Mouse (Mus musculus): ENCODE data around the gene Tchhl1. TPM values are rescaled to one million over a fixed set of nuclear protein-coding genes. Genes with fewer than 3 reads are reported as not detected.
"Not testable (repeated sequence)": the region's sequence is repeated elsewhere in the genome, so short reads cannot be mapped to it uniquely, and the experiment has no call there.

Gene Tchhl1
- polyA plus RNA-seq, 1 experiment from 2014 or later = not detected

- Histone ChIP-seq H3K27ac (ENCODE audit: low read depth, low read length) (no peak overlapping the region), H3K36me3 (ENCODE audit: control insufficient read depth, insufficient read depth, low read length) (no peaks in the 10 kb centered on the region), H3K4me3 (ENCODE audit: low read depth, low read length) (no peak overlapping the region), H3K27me3 (ENCODE audit: control insufficient read depth, insufficient read depth, low read length) (no peaks in the 10 kb centered on the region), H3K4me2 (no peak overlapping the region), H3K9me3 (ENCODE audit: control insufficient read depth, low read length) (no peaks in the 10 kb centered on the region), H3K4me1 (ENCODE audit: control insufficient read depth, insufficient read depth, low read length) (no peaks in the 10 kb centered on the region), H3K9ac (ENCODE audit: low read length) (no peak overlapping the region)
- WGBS = 4% methylated on average over 4 of the region's 4 CpGs
- DNase-seq (ENCODE audit: low spot score, missing footprints) = peak; percentile 96
- peak; percentile 91 for ATAC-seq (ENCODE audit: low FRiP score)
Observed at GRCm38 (mm10) chr3:93493992-93494391, 25.4 kb downstream of the Tchhl1 start.

DNA sequence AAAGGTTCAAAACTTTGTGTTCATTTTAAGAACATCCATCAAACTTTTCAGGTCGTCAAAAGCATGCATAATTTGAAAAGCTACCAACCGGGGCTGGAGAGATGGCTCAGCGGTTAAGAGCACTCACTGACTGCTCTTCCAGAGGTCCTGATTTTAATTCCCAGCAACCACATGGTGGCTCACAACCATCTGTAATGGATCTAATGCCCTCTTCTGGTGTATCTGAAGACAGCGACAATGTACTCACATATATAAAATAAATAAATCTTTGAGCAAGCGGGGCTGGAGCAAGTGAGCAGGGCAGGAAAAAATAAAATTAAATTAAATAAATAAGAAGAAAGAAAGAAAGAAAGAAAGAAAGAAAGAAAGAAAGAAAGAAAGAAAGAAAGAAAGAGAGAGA lies 26.2 kb downstream of the Tchhl1 start:
- 30% methylated on average over 5 of the region's 5 CpGs for WGBS
- H3K9ac ChIP-seq (ENCODE audit: low read length); H3K36me3 ChIP-seq (ENCODE audit: control insufficient read depth, insufficient read depth, low read length); H3K4me2 ChIP-seq; H3K9me3 ChIP-seq (ENCODE audit: control insufficient read depth, low read length); DNase-seq (ENCODE audit: low spot score, missing footprints); H3K4me3 ChIP-seq (ENCODE audit: low read depth, low read length); H3K27me3 ChIP-seq (ENCODE audit: control insufficient read depth, insufficient read depth, low read length); H3K4me1 ChIP-seq (ENCODE audit: control insufficient read depth, insufficient read depth, low read length); H3K27ac ChIP-seq (ENCODE audit: low read depth, low read length); ATAC-seq (ENCODE audit: low FRiP score): not testable (repeated sequence)

- no peaks in the 10 kb centered on the region for H3K36me3 ChIP-seq (ENCODE audit: control insufficient read depth, insufficient read depth, low read length)
- no peak overlapping the region for H3K4me3 ChIP-seq (ENCODE audit: low read depth, low read length)
- 83% methylated on average over 3 of the region's 3 CpGs for WGBS
- H3K9me3 ChIP-seq (ENCODE audit: control insufficient read depth, low read length) = no peaks in the 10 kb centered on the region
- no peak overlapping the region for H3K9ac ChIP-seq (ENCODE audit: low read length)
- no peak for ATAC-seq (ENCODE audit: low FRiP score)
- no peaks in the 10 kb centered on the region for H3K4me1 ChIP-seq (ENCODE audit: control insufficient read depth, insufficient read depth, low read length)
- H3K27me3 ChIP-seq (ENCODE audit: control insufficient read depth, insufficient read depth, low read length) = no peaks in the 10 kb centered on the region
- no peak overlapping the region for H3K27ac ChIP-seq (ENCODE audit: low read depth, low read length)
- DNase-seq (ENCODE audit: low spot score, missing footprints) = no peak
- no peak overlapping the region for H3K4me2 ChIP-seq
Observed at GRCm38 (mm10) chr3:93497131-93497530, 28.6 kb downstream of the Tchhl1 start.

DNA sequence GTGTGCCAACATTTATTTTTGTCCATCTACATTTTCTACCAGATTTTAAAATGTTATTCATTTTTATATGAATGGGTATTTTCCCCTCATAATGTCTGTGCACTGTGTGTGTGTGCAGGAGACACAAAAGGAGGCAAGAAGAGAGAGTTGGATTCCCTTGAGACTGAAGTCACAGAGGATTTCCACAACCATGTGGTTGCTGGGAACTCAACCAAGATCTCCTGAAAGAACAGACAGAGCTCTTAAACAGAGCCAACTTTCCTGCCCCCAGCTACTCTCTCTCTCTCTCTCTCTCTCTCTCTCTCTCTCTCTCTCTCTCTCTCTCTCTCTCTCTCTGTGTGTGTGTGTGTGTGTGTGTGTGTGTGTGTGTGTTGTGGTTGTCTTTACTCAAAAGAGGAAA lies 30.6 kb downstream of the Tchhl1 start:
- no peak for ATAC-seq (ENCODE audit: low FRiP score)
- no peaks in the 10 kb centered on the region for H3K36me3 ChIP-seq (ENCODE audit: control insufficient read depth, insufficient read depth, low read length)

DNA sequence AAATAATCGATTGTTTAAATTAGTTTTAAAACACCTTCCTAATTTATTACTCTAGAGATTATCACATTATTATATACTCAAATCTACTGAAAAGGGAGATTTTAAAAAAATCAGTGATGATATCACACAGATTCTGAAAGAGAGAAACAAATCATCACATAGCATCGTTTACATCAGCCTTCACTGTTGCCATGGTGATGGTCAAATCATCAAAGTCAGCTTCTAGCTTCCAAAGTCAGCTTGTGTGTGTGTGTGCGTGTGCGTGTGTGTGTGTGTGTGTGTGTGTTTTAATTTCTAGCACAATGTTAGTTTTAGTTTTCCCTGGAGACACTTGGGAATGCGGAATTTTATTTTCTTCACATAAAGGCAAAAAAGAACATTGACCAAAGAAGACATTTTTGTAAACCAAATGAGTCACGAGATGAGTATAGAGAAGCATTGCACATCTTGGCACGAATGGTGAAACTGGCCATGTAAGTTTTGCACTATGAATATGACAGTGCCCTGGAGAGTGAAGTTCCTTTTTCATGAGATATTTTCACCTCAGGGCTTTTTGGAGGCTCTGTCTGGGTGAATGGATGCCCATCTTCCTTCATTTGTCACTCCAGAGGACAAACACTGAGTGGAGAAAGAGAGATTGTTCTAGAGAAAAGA lies 36.1 kb downstream of the Tchhl1 start:
- 84% methylated on average over 7 of the region's 7 CpGs for WGBS
- Histone ChIP-seq H3K4me3 (ENCODE audit: low read depth, low read length) (no peak overlapping the region), H3K9me3 (ENCODE audit: control insufficient read depth, low read length) (no peaks in the 10 kb centered on the region; the same call in 1 of the 2 replicates), H3K4me1 (ENCODE audit: control insufficient read depth, insufficient read depth, low read length) (no peaks in the 10 kb centered on the region), H3K36me3 (ENCODE audit: control insufficient read depth, insufficient read depth, low read length) (no peaks in the 10 kb centered on the region), H3K27me3 (ENCODE audit: control insufficient read depth, insufficient read depth, low read length) (no peaks in the 10 kb centered on the region), H3K27ac (ENCODE audit: low read depth, low read length) (no peak overlapping the region), H3K9ac (ENCODE audit: low read length) (no peak overlapping the region), H3K4me2 (no peak overlapping the region)
- DNase-seq (ENCODE audit: low spot score, missing footprints) (no peak), ATAC-seq (ENCODE audit: low FRiP score) (no peak)

More for the DNA sequence above, 30.6 kb downstream of the Tchhl1 start:
- H3K27me3 ChIP-seq (ENCODE audit: control insufficient read depth, insufficient read depth, low read length) = no peaks in the 10 kb centered on the region
- H3K9me3 ChIP-seq (ENCODE audit: control insufficient read depth, low read length) = no peaks in the 10 kb centered on the region; the same call in 1 of the 2 replicates
- no peak overlapping the region for H3K27ac ChIP-seq (ENCODE audit: low read depth, low read length)
- H3K4me3 ChIP-seq (ENCODE audit: low read depth, low read length) = no peak overlapping the region
- no peak overlapping the region for H3K9ac ChIP-seq (ENCODE audit: low read length)
- H3K4me1 ChIP-seq (ENCODE audit: control insufficient read depth, insufficient read depth, low read length) = no peaks in the 10 kb centered on the region
- H3K4me2 ChIP-seq = no peak overlapping the region
- no peak for DNase-seq (ENCODE audit: low spot score, missing footprints)

DNA sequence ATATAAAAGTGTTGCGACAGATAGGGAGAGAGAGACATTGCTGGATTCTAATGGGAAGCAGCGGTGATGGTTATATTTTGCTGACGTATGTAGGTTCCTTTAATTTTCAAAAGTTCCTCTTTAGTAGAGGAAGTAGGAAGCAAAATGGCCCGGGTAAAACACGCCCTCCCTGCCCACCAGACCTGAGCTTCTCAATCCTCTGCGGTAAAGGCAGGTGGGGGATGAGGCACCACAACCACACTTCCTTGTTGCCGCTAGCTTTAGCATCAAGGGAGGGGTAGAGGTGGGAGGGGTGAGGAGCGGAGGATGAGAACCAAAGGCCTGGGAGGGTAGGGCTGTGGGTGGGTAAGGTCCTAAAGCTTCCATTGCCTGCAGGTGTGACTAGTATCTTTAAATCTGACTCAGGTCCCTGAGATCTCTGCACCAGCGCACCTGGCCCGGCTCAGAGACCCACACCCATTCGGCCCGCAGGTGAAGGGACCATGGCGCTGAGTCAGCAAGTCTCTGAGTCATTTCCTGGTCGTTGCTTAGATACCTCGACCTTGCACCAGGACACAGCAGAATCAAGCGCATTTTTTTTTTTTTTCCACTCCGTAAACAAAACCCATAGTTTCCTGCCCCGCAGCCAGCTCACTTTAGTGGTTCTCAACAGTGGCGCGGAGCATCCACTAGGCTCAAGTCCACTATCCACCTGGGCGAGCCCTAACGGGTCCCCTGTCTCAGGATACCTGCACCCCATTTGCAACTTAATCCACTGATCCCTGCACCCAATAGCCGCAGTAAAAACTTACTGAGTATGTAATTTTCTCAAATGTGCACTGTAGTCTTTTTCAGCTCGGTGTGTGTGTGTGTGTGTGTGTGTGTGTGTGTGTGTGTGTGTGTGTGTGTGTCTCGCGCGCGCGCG lies 37.7 kb downstream of the Tchhl1 start:
- no peaks in the 10 kb centered on the region for H3K4me1 ChIP-seq (ENCODE audit: control insufficient read depth, insufficient read depth, low read length)
- no peak overlapping the region for H3K4me3 ChIP-seq (ENCODE audit: low read depth, low read length)
- H3K9ac ChIP-seq (ENCODE audit: low read length) = no peak overlapping the region
- no peaks in the 10 kb centered on the region for H3K27me3 ChIP-seq (ENCODE audit: control insufficient read depth, insufficient read depth, low read length)
- H3K4me2 ChIP-seq = no peak overlapping the region
- no peaks in the 10 kb centered on the region; the same call in 1 of the 2 replicates for H3K9me3 ChIP-seq (ENCODE audit: control insufficient read depth, low read length)
- ATAC-seq (ENCODE audit: low FRiP score) = no peak
- H3K27ac ChIP-seq (ENCODE audit: low read depth, low read length) = no peak overlapping the region
- no peak for DNase-seq (ENCODE audit: low spot score, missing footprints)
- WGBS = 43% methylated on average over 30 of the region's 30 CpGs
- no peaks in the 10 kb centered on the region for H3K36me3 ChIP-seq (ENCODE audit: control insufficient read depth, insufficient read depth, low read length)

- no peaks in the 10 kb centered on the region for H3K27me3 ChIP-seq (ENCODE audit: control insufficient read depth, insufficient read depth, low read length)
- DNase-seq (ENCODE audit: low spot score, missing footprints) (no peak), ATAC-seq (ENCODE audit: low FRiP score) (no peak)
- WGBS = 79% methylated on average over 5 of the region's 5 CpGs
- H3K9ac ChIP-seq (ENCODE audit: low read length) = no peak overlapping the region
- H3K36me3 ChIP-seq (ENCODE audit: control insufficient read depth, insufficient read depth, low read length) = no peaks in the 10 kb centered on the region
- H3K4me2 ChIP-seq = no peak overlapping the region
- no peak overlapping the region for H3K27ac ChIP-seq (ENCODE audit: low read depth, low read length)
- no peaks in the 10 kb centered on the region; the same call in 1 of the 2 replicates for H3K9me3 ChIP-seq (ENCODE audit: control insufficient read depth, low read length)
- no peak overlapping the region for H3K4me3 ChIP-seq (ENCODE audit: low read depth, low read length)
- H3K4me1 ChIP-seq (ENCODE audit: control insufficient read depth, insufficient read depth, low read length) = no peaks in the 10 kb centered on the region
Observed at GRCm38 (mm10) chr3:93506881-93507325, 38.3 kb downstream of the Tchhl1 start.

- ATAC-seq (ENCODE audit: low FRiP score) (no peak), DNase-seq (ENCODE audit: low spot score, missing footprints) (no peak)
- no peak overlapping the region for H3K4me3 ChIP-seq (ENCODE audit: low read depth, low read length)
- no peak overlapping the region for H3K4me2 ChIP-seq
- no peaks in the 10 kb centered on the region for H3K36me3 ChIP-seq (ENCODE audit: control insufficient read depth, insufficient read depth, low read length)
- H3K9ac ChIP-seq (ENCODE audit: low read length) = no peak overlapping the region
- no peaks in the 10 kb centered on the region for H3K27me3 ChIP-seq (ENCODE audit: control insufficient read depth, insufficient read depth, low read length)
- H3K9me3 ChIP-seq (ENCODE audit: control insufficient read depth, low read length) = no peaks in the 10 kb centered on the region
- H3K4me1 ChIP-seq (ENCODE audit: control insufficient read depth, insufficient read depth, low read length) = no peaks in the 10 kb centered on the region
- no peak overlapping the region for H3K27ac ChIP-seq (ENCODE audit: low read depth, low read length)
- 89% methylated on average over 1 of the region's 1 CpGs for WGBS
Observed at GRCm38 (mm10) chr3:93509301-93509700, 40.7 kb downstream of the Tchhl1 start.

DNA sequence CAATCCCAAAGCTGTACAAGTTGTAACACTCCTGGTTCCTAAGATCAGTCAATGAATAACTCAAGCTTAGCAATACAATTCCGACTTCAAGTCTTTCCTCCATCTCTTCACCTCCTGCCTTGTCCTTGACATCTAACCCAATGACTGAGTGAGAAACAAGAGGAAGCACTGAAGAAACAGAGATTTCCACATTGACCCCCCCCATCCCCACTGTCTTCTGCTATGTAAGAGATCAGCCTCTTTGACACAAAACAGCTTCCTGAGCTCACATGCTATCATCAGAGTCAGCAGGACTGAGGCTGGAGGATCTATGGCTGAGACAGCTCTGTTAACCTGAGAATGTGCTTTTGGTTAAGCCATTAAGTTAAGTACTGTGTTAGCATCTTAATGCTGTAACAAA lies 42.5 kb downstream of the Tchhl1 start:
- no peak for ATAC-seq (ENCODE audit: low FRiP score)
- no peak for DNase-seq (ENCODE audit: low spot score, missing footprints)
- Histone ChIP-seq H3K9ac (ENCODE audit: low read length) (no peak overlapping the region), H3K9me3 (ENCODE audit: control insufficient read depth, low read length) (no peaks in the 10 kb centered on the region), H3K27me3 (ENCODE audit: control insufficient read depth, insufficient read depth, low read length) (no peaks in the 10 kb centered on the region), H3K4me1 (ENCODE audit: control insufficient read depth, insufficient read depth, low read length) (no peaks in the 10 kb centered on the region), H3K4me3 (ENCODE audit: low read depth, low read length) (no peak overlapping the region), H3K4me2 (no peak overlapping the region), H3K27ac (ENCODE audit: low read depth, low read length) (no peak overlapping the region), H3K36me3 (ENCODE audit: control insufficient read depth, insufficient read depth, low read length) (no peaks in the 10 kb centered on the region)
- WGBS = 79% methylated on average over 1 of the region's 1 CpGs

Measured in midbrain, embryonic 11.5 days (tissue).